Mouse (Mus musculus) kidney, postnatal 4 days (tissue): ENCODE measurements at regions not wholly inside any gene's neighbourhood (a gene's known extent, or its start where the extent isn't known, plus 50 kb on each side); places are given as distances from the start of the nearest gene placed in this dataset.
A peak's percentile ranks its signal among the peaks of the same experiment; 100 is the strongest.
"Not testable (repeated sequence)": the region's sequence is repeated elsewhere in the genome, so short reads cannot be mapped to it uniquely, and the experiment has no call there.

ENCODE experiments used
- DNase-seq, 2 experiments: peaks; one replicate each; pipeline ENCODE4 v3.0.0; 2021; ENCODE audit warnings: mixed read lengths in 2 of 2

GRCm38 (mm10) chr6:13006596-13006995, 63.0 kb upstream of the Tmem106b start:
- DNase-seq: no peak

GRCm38 (mm10) chr6:12994701-12995100, 74.9 kb upstream of the Tmem106b start:
- DNase-seq: no peak

- DNase-seq: no peak
These were observed 75.8 kb upstream of the Tmem106b start for GRCm38 (mm10) chr6:12993772-12994171.

- no peak for DNase-seq
These were observed 92.2 kb upstream of the Tmem106b start for GRCm38 (mm10) chr6:12977184-12977897.

- DNase-seq: no peak
These were observed 98.0 kb upstream of the Tmem106b start for GRCm38 (mm10) chr6:12971604-12972003.

GRCm38 (mm10) chr6:12967291-12967690, 102.3 kb upstream of the Tmem106b start:
- DNase-seq: no peak

- DNase-seq: no peak
These were observed 111.8 kb upstream of the Tmem106b start for GRCm38 (mm10) chr6:12957797-12958196.

GRCm38 (mm10) chr6:12911610-12912009, 157.9 kb upstream of the Tmem106b start:
- no peak for DNase-seq

- peak in 1 of 2 experiments; percentile 5 for DNase-seq
These were observed 143.7 kb upstream of the Thsd7a start for GRCm38 (mm10) chr6:12892929-12893328.

- DNase-seq: not testable (repeated sequence)
These were observed 127.7 kb upstream of the Thsd7a start for GRCm38 (mm10) chr6:12876947-12877346.

GRCm38 (mm10) chr6:12876366-12876765, 127.2 kb upstream of the Thsd7a start:
- DNase-seq: no peak

GRCm38 (mm10) chr6:12868251-12868650, 119.0 kb upstream of the Thsd7a start:
- no peak for DNase-seq

- DNase-seq: no peak
These were observed 102.8 kb upstream of the Thsd7a start for GRCm38 (mm10) chr6:12852041-12852440.

- DNase-seq: not testable (repeated sequence)
These were observed 85.9 kb upstream of the Thsd7a start for GRCm38 (mm10) chr6:12835079-12835478.

GRCm38 (mm10) chr6:12833358-12833757, 84.1 kb upstream of the Thsd7a start:
- DNase-seq: no peak

GRCm38 (mm10) chr6:12831916-12832315, 82.7 kb upstream of the Thsd7a start:
- no peak for DNase-seq

GRCm38 (mm10) chr6:12831485-12831884, 82.3 kb upstream of the Thsd7a start:
- no peak for DNase-seq

- no peak for DNase-seq
These were observed 78.5 kb upstream of the Thsd7a start for GRCm38 (mm10) chr6:12827745-12828144.

GRCm38 (mm10) chr6:12814972-12815770, 66.0 kb upstream of the Thsd7a start:
- no peak for DNase-seq

GRCm38 (mm10) chr6:12813781-12814180, 64.6 kb upstream of the Thsd7a start:
- DNase-seq: not testable (repeated sequence)

GRCm38 (mm10) chr6:12812467-12812866, 63.3 kb upstream of the Thsd7a start:
- no peak for DNase-seq

- DNase-seq: no peak
These were observed 62.8 kb upstream of the Thsd7a start for GRCm38 (mm10) chr6:12812036-12812435.

- no peak for DNase-seq
These were observed 60.4 kb upstream of the Thsd7a start for GRCm38 (mm10) chr6:12809601-12810000.
